Mouse (Mus musculus): ENCODE measurements around the gene Gm5089. TPM values are rescaled to one million over a fixed set of nuclear protein-coding genes. Genes with fewer than 3 reads are reported as not detected.

Gene Gm5089
- polyA plus RNA-seq, 1 experiment from 2014 or later, result not detected

- no peaks in the 10 kb centered on the region for H3K36me3 ChIP-seq (ENCODE audit: control insufficient read depth, insufficient read depth, low read length)
- no peaks in the 10 kb centered on the region for H3K9me3 ChIP-seq (ENCODE audit: control insufficient read depth, low read length)
- WGBS, result 5% methylated on average over 32 of the region's 32 CpGs
- peak overlapping the region; percentile 23; the same call in 1 of the 2 replicates for H3K4me2 ChIP-seq (ENCODE audit: low read length)
- no peak overlapping the region for H3K27ac ChIP-seq (ENCODE audit: low read depth)
- peak; percentile 63 for DNase-seq (ENCODE audit: low spot score)
- peak overlapping the region; percentile 22; the same call in 1 of the 2 replicates for H3K4me3 ChIP-seq (ENCODE audit: low read depth, low read length)
- H3K27me3 ChIP-seq (replicated peaks; ENCODE audit: control insufficient read depth, insufficient read depth, low read length), result peaks cover 81% of the 10 kb centered on the region
- no peak overlapping the region for H3K9ac ChIP-seq (ENCODE audit: low read length)
- peaks cover 2% of the 10 kb centered on the region; the same call in 1 of the 2 replicates for H3K4me1 ChIP-seq (replicated peaks; ENCODE audit: control insufficient read depth, insufficient read depth, low read length)
- no peak for ATAC-seq (replicated peaks; ENCODE audit: low FRiP score, low TSS enrichment, low read depth)
Observed at GRCm38 (mm10) chr14:122453388-122453995, 2.6 kb upstream of the Gm5089 start.

GRCm38 (mm10) chr14:122452701-122453387 lies 1.9 kb upstream of the Gm5089 start:
- Histone ChIP-seq H3K4me3 (ENCODE audit: low read depth, low read length) (no peak overlapping the region), H3K9ac (ENCODE audit: low read length) (no peak overlapping the region), H3K4me2 (ENCODE audit: low read length) (no peak overlapping the region), H3K36me3 (ENCODE audit: control insufficient read depth, insufficient read depth, low read length) (no peaks in the 10 kb centered on the region), H3K9me3 (ENCODE audit: control insufficient read depth, low read length) (no peaks in the 10 kb centered on the region), H3K27ac (ENCODE audit: low read depth) (no peak overlapping the region), H3K4me1 (replicated peaks; ENCODE audit: control insufficient read depth, insufficient read depth, low read length) (peaks cover 2% of the 10 kb centered on the region; the same call in 1 of the 2 replicates), H3K27me3 (replicated peaks; ENCODE audit: control insufficient read depth, insufficient read depth, low read length) (peaks cover 88% of the 10 kb centered on the region)
- 45% methylated on average over 13 of the region's 13 CpGs for WGBS
- ATAC-seq (replicated peaks; ENCODE audit: low FRiP score, low TSS enrichment, low read depth) (no peak), DNase-seq (ENCODE audit: low spot score) (no peak)

- H3K9me3 ChIP-seq (ENCODE audit: control insufficient read depth, low read length), result no peaks in the 10 kb centered on the region
- peaks cover 96% of the 10 kb centered on the region for H3K27me3 ChIP-seq (replicated peaks; ENCODE audit: control insufficient read depth, insufficient read depth, low read length)
- WGBS, result 64% methylated on average over 5 of the region's 5 CpGs
- 0 out of 2 replicates have a peak overlapping the region, but pooled peaks have one; percentile 23 for H3K4me3 ChIP-seq (ENCODE audit: low read depth, low read length)
- no peak for ATAC-seq (replicated peaks; ENCODE audit: low FRiP score, low TSS enrichment, low read depth)
- no peak for DNase-seq (ENCODE audit: low spot score)
- H3K27ac ChIP-seq (ENCODE audit: low read depth), result no peak overlapping the region
- no peak overlapping the region for H3K4me2 ChIP-seq (ENCODE audit: low read length)
- peaks cover 2% of the 10 kb centered on the region; the same call in 1 of the 2 replicates for H3K4me1 ChIP-seq (replicated peaks; ENCODE audit: control insufficient read depth, insufficient read depth, low read length)
- no peaks in the 10 kb centered on the region for H3K36me3 ChIP-seq (ENCODE audit: control insufficient read depth, insufficient read depth, low read length)
- H3K9ac ChIP-seq (ENCODE audit: low read length), result no peak overlapping the region
Observed at GRCm38 (mm10) chr14:122451551-122452145, 733 bp upstream of the Gm5089 start.

GRCm38 (mm10) chr14:122449601-122450495 lies 1.1 kb downstream of the Gm5089 start:
- Histone ChIP-seq H3K9me3 (ENCODE audit: control insufficient read depth, low read length) (no peaks in the 10 kb centered on the region), H3K4me1 (replicated peaks; ENCODE audit: control insufficient read depth, insufficient read depth, low read length) (peaks cover 2% of the 10 kb centered on the region; the same call in 1 of the 2 replicates), H3K4me3 (ENCODE audit: low read depth, low read length) (0 out of 2 replicates have a peak overlapping the region, but pooled peaks have one; percentile 23), H3K9ac (ENCODE audit: low read length) (no peak overlapping the region), H3K27ac (ENCODE audit: low read depth) (no peak overlapping the region), H3K4me2 (ENCODE audit: low read length) (peak overlapping the region; percentile 46), H3K27me3 (replicated peaks; ENCODE audit: control insufficient read depth, insufficient read depth, low read length) (peaks cover 78% of the 10 kb centered on the region), H3K36me3 (ENCODE audit: control insufficient read depth, insufficient read depth, low read length) (no peaks in the 10 kb centered on the region)
- 4% methylated on average over 29 of the region's 29 CpGs for WGBS
- DNase-seq (ENCODE audit: low spot score) (no peak), ATAC-seq (replicated peaks; ENCODE audit: low FRiP score, low TSS enrichment, low read depth) (no peak)

GRCm38 (mm10) chr14:122436850-122437249 lies 14.1 kb downstream of the Gm5089 start:
- Histone ChIP-seq H3K9me3 (ENCODE audit: control insufficient read depth, low read length) (no peaks in the 10 kb centered on the region), H3K27ac (ENCODE audit: low read depth) (no peak overlapping the region), H3K4me3 (ENCODE audit: low read depth, low read length) (no peak overlapping the region), H3K36me3 (ENCODE audit: control insufficient read depth, insufficient read depth, low read length) (no peaks in the 10 kb centered on the region), H3K9ac (ENCODE audit: low read length) (no peak overlapping the region), H3K4me1 (replicated peaks; ENCODE audit: control insufficient read depth, insufficient read depth, low read length) (no peaks in the 10 kb centered on the region), H3K27me3 (replicated peaks; ENCODE audit: control insufficient read depth, insufficient read depth, low read length) (no peaks in the 10 kb centered on the region), H3K4me2 (ENCODE audit: low read length) (no peak overlapping the region)
- DNase-seq (ENCODE audit: low spot score) (no peak), ATAC-seq (replicated peaks; ENCODE audit: low FRiP score, low TSS enrichment, low read depth) (no peak)
- WGBS, result 73% methylated on average over 10 of the region's 10 CpGs

GRCm38 (mm10) chr14:122434039-122434438 lies 16.9 kb downstream of the Gm5089 start:
- H3K9ac ChIP-seq (ENCODE audit: low read length), result no peak overlapping the region
- no peak for ATAC-seq (replicated peaks; ENCODE audit: low FRiP score, low TSS enrichment, low read depth)
- no peak overlapping the region for H3K4me3 ChIP-seq (ENCODE audit: low read depth, low read length)
- H3K9me3 ChIP-seq (ENCODE audit: control insufficient read depth, low read length), result no peaks in the 10 kb centered on the region
- H3K27ac ChIP-seq (ENCODE audit: low read depth), result no peak overlapping the region
- no peaks in the 10 kb centered on the region for H3K4me1 ChIP-seq (replicated peaks; ENCODE audit: control insufficient read depth, insufficient read depth, low read length)
- WGBS, result 83% methylated on average over 10 of the region's 10 CpGs
- H3K4me2 ChIP-seq (ENCODE audit: low read length), result no peak overlapping the region
- H3K36me3 ChIP-seq (ENCODE audit: control insufficient read depth, insufficient read depth, low read length), result no peaks in the 10 kb centered on the region
- no peak for DNase-seq (ENCODE audit: low spot score)
- no peaks in the 10 kb centered on the region for H3K27me3 ChIP-seq (replicated peaks; ENCODE audit: control insufficient read depth, insufficient read depth, low read length)

- Histone ChIP-seq H3K4me3 (ENCODE audit: low read depth, low read length) (no peak overlapping the region), H3K9ac (ENCODE audit: low read length) (no peak overlapping the region)
Observed at GRCm38 (mm10) chr14:122432558-122432957, 18.4 kb downstream of the Gm5089 start.

GRCm38 (mm10) chr14:122427654-122428053 lies 23.3 kb downstream of the Gm5089 start:
- Histone ChIP-seq H3K27me3 (replicated peaks; ENCODE audit: control insufficient read depth, insufficient read depth, low read length) (no peaks in the 10 kb centered on the region), H3K9ac (ENCODE audit: low read length) (no peak overlapping the region), H3K27ac (ENCODE audit: low read depth) (no peak overlapping the region), H3K4me1 (replicated peaks; ENCODE audit: control insufficient read depth, insufficient read depth, low read length) (no peaks in the 10 kb centered on the region), H3K9me3 (ENCODE audit: control insufficient read depth, low read length) (no peaks in the 10 kb centered on the region), H3K4me3 (ENCODE audit: low read depth, low read length) (no peak overlapping the region), H3K4me2 (ENCODE audit: low read length) (no peak overlapping the region), H3K36me3 (ENCODE audit: control insufficient read depth, insufficient read depth, low read length) (no peaks in the 10 kb centered on the region)
- DNase-seq (ENCODE audit: low spot score), result no peak
- no peak for ATAC-seq (replicated peaks; ENCODE audit: low FRiP score, low TSS enrichment, low read depth)
- WGBS, result 94% methylated on average over 3 of the region's 3 CpGs

More at GRCm38 (mm10) chr14:122432558-122432957, 18.4 kb downstream of the Gm5089 start:
- WGBS, result 70% methylated on average over 3 of the region's 3 CpGs
- no peak overlapping the region for H3K4me2 ChIP-seq (ENCODE audit: low read length)
- ATAC-seq (replicated peaks; ENCODE audit: low FRiP score, low TSS enrichment, low read depth) (no peak), DNase-seq (ENCODE audit: low spot score) (no peak)
- H3K27me3 ChIP-seq (replicated peaks; ENCODE audit: control insufficient read depth, insufficient read depth, low read length), result no peaks in the 10 kb centered on the region
- H3K27ac ChIP-seq (ENCODE audit: low read depth), result no peak overlapping the region
- no peaks in the 10 kb centered on the region for H3K36me3 ChIP-seq (ENCODE audit: control insufficient read depth, insufficient read depth, low read length)
- H3K9me3 ChIP-seq (ENCODE audit: control insufficient read depth, low read length), result no peaks in the 10 kb centered on the region
- no peaks in the 10 kb centered on the region for H3K4me1 ChIP-seq (replicated peaks; ENCODE audit: control insufficient read depth, insufficient read depth, low read length)
